ENCODE assay signal across 13 mouse cellular contexts in the genomic region with DNA sequence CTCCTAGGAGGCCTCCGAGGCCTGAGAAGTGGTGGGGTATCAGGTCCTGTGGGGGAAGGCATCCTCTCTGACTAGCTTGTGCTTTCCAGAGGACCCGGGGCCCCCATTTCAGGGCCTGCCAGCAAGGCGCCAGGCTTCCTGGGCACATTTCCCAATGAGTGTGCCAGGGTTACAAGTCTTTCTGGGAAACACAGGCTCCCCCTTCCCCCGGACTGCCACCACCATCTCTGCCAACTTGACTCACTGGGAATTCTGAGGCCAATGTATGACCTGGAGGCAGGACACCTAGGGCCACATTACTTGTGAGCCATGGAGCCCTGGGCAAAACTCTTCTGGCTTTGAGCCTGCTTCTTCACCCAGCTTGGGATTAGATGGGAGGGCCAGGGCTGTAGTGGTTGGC. TPM values are rescaled to one million over a fixed set of nuclear protein-coding genes. Genes with fewer than 3 reads are reported as not detected.
DNase-seq lines count a peak whose midpoint lies in the region; ATAC-seq lines count a peak whose summit lies in the region.
"Had no signal": no experiment of that assay in that cellular context is flagged by ENCODE, and none has a peak within 500 bp of the region (broad histone marks: within the 10 kb centered on the region; RNA-seq: fewer than 3 reads in every experiment).

No protein-coding gene starts in this region.

- H3K9ac ChIP-seq in forebrain, embryonic 11.5 days (ENCODE audit: low read length) = no peak overlapping the region
- no peak overlapping the region for H3K9ac ChIP-seq in forebrain, embryonic 16.5 days (replicated peaks; ENCODE audit: low read depth, low read length)
- H3K9ac ChIP-seq: embryonic facial prominence, embryonic 15.5 days had no signal

- H3K27ac ChIP-seq in forebrain, embryonic 10.5 days = peak overlapping the region; percentile 44
- H3K27ac ChIP-seq in forebrain, embryonic 11.5 days (ENCODE audit: low read depth, low read length) = no peak overlapping the region
- no peak overlapping the region; the same call in 1 of the 2 replicates for H3K27ac ChIP-seq in forebrain, embryonic 16.5 days (ENCODE audit: low read length)
- H3K27ac ChIP-seq: embryonic facial prominence, embryonic 15.5 days had no signal

- H3K9me3 ChIP-seq in forebrain, embryonic 10.5 days = no peaks in the 10 kb centered on the region
- H3K9me3 ChIP-seq in forebrain, embryonic 11.5 days (ENCODE audit: control insufficient read depth, low read length) = no peaks in the 10 kb centered on the region
- H3K9me3 ChIP-seq in forebrain, embryonic 16.5 days (ENCODE audit: control insufficient read depth, low read length) = no peaks in the 10 kb centered on the region
- H3K9me3 ChIP-seq: embryonic facial prominence, embryonic 15.5 days had no signal

- no peak overlapping the region for H3K4me3 ChIP-seq in forebrain, embryonic 10.5 days
- no peak overlapping the region for H3K4me3 ChIP-seq in forebrain, embryonic 11.5 days (ENCODE audit: low read depth, low read length)
- H3K4me3 ChIP-seq in forebrain, embryonic 16.5 days (replicated peaks; ENCODE audit: low read length) = no peak overlapping the region
- H3K4me3 ChIP-seq: embryonic facial prominence, embryonic 15.5 days had no signal

- ATAC-seq in forebrain, embryonic 11.5 days (replicated peaks; ENCODE audit: low FRiP score) = no peak
- ATAC-seq in forebrain, embryonic 16.5 days = peak; percentile 9; the same call in 1 of the 2 replicates

- no peak overlapping the region for H3K4me2 ChIP-seq in forebrain, embryonic 11.5 days (ENCODE audit: low read depth, low read length, severe bottlenecking)
- H3K4me2 ChIP-seq in forebrain, embryonic 16.5 days (ENCODE audit: low read length) = no peak overlapping the region
- H3K4me2 ChIP-seq: embryonic facial prominence, embryonic 15.5 days had no signal

- no peak for DNase-seq in forebrain, embryonic 10.5 days (ENCODE audit: extremely low spot score, low spot score)
- no peak for DNase-seq in forebrain, embryonic 11.5 days (ENCODE audit: low spot score)
- peak; percentile 40 for DNase-seq in kidney, postnatal 10 days
- no peak for DNase-seq in kidney, postnatal 36 days
- peak; percentile 85 for DNase-seq in Muller cell, postnatal 12 days (ENCODE audit: inconsistent ontology term)
- no peak for DNase-seq in testis, postnatal 14 days (ENCODE audit: low spot score)
- no peak for DNase-seq in gastrocnemius, postnatal 25 days
- DNase-seq: cerebellum, adult 18-20 months; midbrain, embryonic 14.5 days; right cerebral cortex, adult 18-20 months; thymus, adult 2 months had no signal

- 89% methylated on average over 4 of the region's 4 CpGs for WGBS in forebrain, embryonic 10.5 days
- 96% methylated on average over 4 of the region's 4 CpGs for WGBS in forebrain, embryonic 11.5 days
- WGBS in forebrain, embryonic 16.5 days = 54% methylated on average over 4 of the region's 4 CpGs

- peaks cover 95% of the 10 kb centered on the region for H3K36me3 ChIP-seq in forebrain, embryonic 10.5 days (replicated peaks)
- H3K36me3 ChIP-seq in forebrain, embryonic 11.5 days (ENCODE audit: control insufficient read depth, insufficient read depth, low read length) = no peaks in the 10 kb centered on the region; the same call in 1 of the 2 replicates
- no peaks in the 10 kb centered on the region for H3K36me3 ChIP-seq in forebrain, embryonic 16.5 days (ENCODE audit: control insufficient read depth, insufficient read depth)

- no peaks in the 10 kb centered on the region for H3K27me3 ChIP-seq in forebrain, embryonic 10.5 days (ENCODE audit: poor library complexity, severe bottlenecking)
- no peaks in the 10 kb centered on the region for H3K27me3 ChIP-seq in forebrain, embryonic 11.5 days (ENCODE audit: control insufficient read depth, insufficient read depth, low read length)
- no peaks in the 10 kb centered on the region for H3K27me3 ChIP-seq in forebrain, embryonic 16.5 days (replicated peaks; ENCODE audit: control insufficient read depth, insufficient read depth, low read length)
- H3K27me3 ChIP-seq: embryonic facial prominence, embryonic 15.5 days had no signal

- peaks cover 90% of the 10 kb centered on the region for H3K4me1 ChIP-seq in forebrain, embryonic 10.5 days
- peaks cover 33% of the 10 kb centered on the region for H3K4me1 ChIP-seq in forebrain, embryonic 11.5 days (replicated peaks; ENCODE audit: control insufficient read depth, insufficient read depth, low read length)
- peaks cover 62% of the 10 kb centered on the region for H3K4me1 ChIP-seq in forebrain, embryonic 16.5 days (replicated peaks; ENCODE audit: control insufficient read depth, insufficient read depth, low read length)

RNA-seq across cellular contexts. Expression of gene Arhgef17, which starts 9.0 kb away (rescaled TPM):
- 6.5 TPM in 2 replicates for polyA plus RNA-seq in forebrain, embryonic 10.5 days (2016; fragmentation: Nextera tagmentation; extraction: Ambion mirVana)
- polyA plus RNA-seq in forebrain, embryonic 11.5 days (2014; fragmentation: Nextera tagmentation; extraction: Ambion mirVana) = 7.8 and 10.1 TPM in 2 replicates
- polyA plus RNA-seq in forebrain, embryonic 16.5 days (2015; fragmentation: Nextera tagmentation; extraction: Ambion mirVana) = 8.5 and 10.2 TPM in 2 replicates
- total RNA-seq in gastrocnemius, postnatal 25 days (2021) = 10 to 100 TPM; 16.4 to 20.8 TPM

RNA-seq across cellular contexts. Expression of gene P2ry6, which starts 51.5 kb away (rescaled TPM):
- polyA plus RNA-seq in forebrain, embryonic 10.5 days (2016; fragmentation: Nextera tagmentation; extraction: Ambion mirVana) = 1.5 and 2.0 TPM in 2 replicates
- 1.9 and 3.3 TPM in 2 replicates for polyA plus RNA-seq in forebrain, embryonic 11.5 days (2014; fragmentation: Nextera tagmentation; extraction: Ambion mirVana)
- 2.6 and 2.9 TPM in 2 replicates for polyA plus RNA-seq in forebrain, embryonic 16.5 days (2015; fragmentation: Nextera tagmentation; extraction: Ambion mirVana)
- total RNA-seq in gastrocnemius, postnatal 25 days (2021) = 1 to 10 TPM; 1.4 to 1.9 TPM

RNA-seq across cellular contexts. Expression of gene Relt, which starts 59.7 kb away (rescaled TPM):
- 5.0 and 5.7 TPM in 2 replicates for polyA plus RNA-seq in forebrain, embryonic 10.5 days (2016; fragmentation: Nextera tagmentation; extraction: Ambion mirVana)
- polyA plus RNA-seq in forebrain, embryonic 11.5 days (2014; fragmentation: Nextera tagmentation; extraction: Ambion mirVana) = 2.5 and 2.7 TPM in 2 replicates
- 3.9 and 4.8 TPM in 2 replicates for polyA plus RNA-seq in forebrain, embryonic 16.5 days (2015; fragmentation: Nextera tagmentation; extraction: Ambion mirVana)
- 10 to 100 TPM; 11.3 to 13.4 TPM for total RNA-seq in gastrocnemius, postnatal 25 days (2021)

Comparison
In these comparisons a context has a peak if more than half of its experiments do, and no peak if none do; other contexts are left out.
1. DNase-seq: peak in kidney, postnatal 10 days (single experiment) and Muller cell, postnatal 12 days (single experiment); none in forebrain, embryonic 10.5 days (single experiment), forebrain, embryonic 11.5 days (single experiment), kidney, postnatal 36 days (0 of 2), testis, postnatal 14 days (single experiment) and gastrocnemius, postnatal 25 days (single experiment).